Mouse (Mus musculus) ES-Bruce4 (cell line): ENCODE measurements around the gene Plch1. TPM values are rescaled to one million over a fixed set of nuclear protein-coding genes. Genes with fewer than 3 reads are reported as not detected.
A peak's percentile ranks its signal among the peaks of the same experiment; 100 is the strongest.

Experiments
- H3K27ac ChIP-seq: 2 replicates; pipeline ENCODE4 v1.5.1; 2012; ENCODE audit warnings: low read length, inconsistent platforms; ENCODE audit not compliant: insufficient read depth
- H3K27me3 ChIP-seq: 2 replicates; pipeline ENCODE4 v1.6.1; 2012; ENCODE audit warnings: mild to moderate bottlenecking, low read length, inconsistent platforms; ENCODE audit not compliant: control insufficient read depth, poor library complexity, insufficient read depth, severe bottlenecking
- H3K36me3 ChIP-seq: 2 replicates; pipeline ENCODE4 v1.6.1; 2012; ENCODE audit warnings: inconsistent platforms, mild to moderate bottlenecking, low read length, moderate library complexity; ENCODE audit not compliant: control insufficient read depth, poor library complexity, insufficient read depth, severe bottlenecking
- H3K4me1 ChIP-seq: one replicate; pipeline ENCODE4 v1.8.1; 2011; ENCODE audit warnings: low read length; ENCODE audit not compliant: control insufficient read depth, insufficient read depth
- H3K4me3 ChIP-seq: 2 replicates; pipeline ENCODE4 v1.5.1; 2011; ENCODE audit warnings: low read depth, mild to moderate bottlenecking, low read length
- H3K9ac ChIP-seq: 2 replicates; pipeline ENCODE4 v1.6.1; 2012; ENCODE audit warnings: low read depth, mild to moderate bottlenecking, inconsistent platforms; ENCODE audit not compliant: poor library complexity, severe bottlenecking
- H3K9me3 ChIP-seq: replicated peaks from 2 replicates; pipeline ENCODE4 v1.6.1; 2012; ENCODE audit warnings: mild to moderate bottlenecking, low read length, inconsistent platforms; ENCODE audit not compliant: control insufficient read depth, poor library complexity, insufficient read depth, severe bottlenecking
- CTCF ChIP-seq: IDR thresholded peaks from one replicate; pipeline ENCODE4 v1.8.1; 2011; ENCODE audit warnings: low read depth, low read length
- EP300 ChIP-seq: IDR thresholded peaks from 2 replicates; pipeline ENCODE4 v1.6.1; 2011; ENCODE audit warnings: low read depth, low read length; ENCODE audit not compliant: insufficient read depth
- POLR2A ChIP-seq: IDR thresholded peaks from one replicate; pipeline ENCODE4 v1.8.1; 2011; ENCODE audit warnings: low read length; ENCODE audit not compliant: insufficient read depth
- polyA plus RNA-seq: library from polyadenylated mRNA; stranded (reverse); fragments of >200 nt; gene quantifications from 2 replicates; pipeline ENCODE4 v1.2.4, GENCODE M21; 2011; ENCODE audit warnings: low read depth; ENCODE audit not compliant: missing spikeins, insufficient read depth, insufficient read length

Gene Plch1
- polyA plus RNA-seq, 1 experiment = 6.8 TPM

DNA sequence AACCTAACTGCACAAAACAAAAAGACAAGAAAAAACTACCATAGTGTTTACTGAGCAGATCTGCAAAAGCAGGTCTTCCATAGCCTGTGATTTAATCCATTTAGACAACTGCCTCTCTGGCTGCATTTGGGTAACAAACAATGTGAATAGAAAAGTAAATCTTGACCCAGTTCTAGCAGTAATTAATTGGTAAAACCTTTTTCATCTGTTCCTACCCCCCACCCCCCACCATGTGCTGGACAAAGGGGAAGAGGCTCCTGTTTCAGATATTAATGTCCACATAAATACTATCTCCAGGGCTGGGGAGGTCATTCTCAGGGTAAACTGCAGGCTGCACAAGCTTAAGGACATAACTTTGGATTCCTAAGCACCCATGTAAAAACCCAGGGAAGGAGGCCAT, 63.5 kb downstream of the Plch1 start:
- Histone ChIP-seq H3K9me3 (no peaks in the 10 kb centered on the region), H3K9ac (no peak overlapping the region), H3K4me3 (no peak overlapping the region), H3K27me3 (no peaks in the 10 kb centered on the region), H3K4me1 (no peaks in the 10 kb centered on the region), H3K36me3 (no peaks in the 10 kb centered on the region), H3K27ac (no peak overlapping the region)
- no peak for TF ChIP-seq EP300
- TF ChIP-seq CTCF = no peak
- no peak for TF ChIP-seq POLR2A

DNA sequence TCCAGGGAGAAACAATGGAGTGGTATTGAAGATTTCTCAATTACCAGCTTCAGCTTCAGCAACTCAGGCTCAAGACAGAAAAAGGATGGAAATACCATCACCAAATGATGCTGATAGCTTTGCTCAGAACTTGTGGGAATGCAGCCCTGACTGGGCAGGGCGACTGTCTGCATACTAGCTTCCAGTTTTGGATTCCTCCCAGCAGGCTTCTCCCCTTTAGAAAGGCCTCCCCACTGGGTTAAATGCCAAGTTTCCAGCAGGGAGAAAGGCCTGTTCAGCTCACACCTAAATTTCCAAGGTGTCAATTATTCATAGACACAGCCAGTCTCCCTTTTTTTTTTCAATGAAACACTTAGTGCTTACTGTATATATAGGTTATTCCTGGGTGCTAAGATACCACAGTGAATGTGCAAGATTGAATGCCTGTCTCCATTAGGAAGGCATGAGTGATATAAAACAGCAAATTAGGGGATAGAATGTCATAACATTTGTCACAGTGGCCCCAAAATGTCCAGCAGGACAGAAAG, 75.3 kb downstream of the Plch1 start:
- Histone ChIP-seq H3K4me3 (no peak overlapping the region), H3K27ac (peak overlapping the region; percentile 24; the same call in 1 of the 2 replicates), H3K9me3 (no peaks in the 10 kb centered on the region), H3K4me1 (no peaks in the 10 kb centered on the region), H3K36me3 (no peaks in the 10 kb centered on the region), H3K9ac (no peak overlapping the region), H3K27me3 (no peaks in the 10 kb centered on the region)
- TF ChIP-seq POLR2A (no peak), EP300 (no peak), CTCF (no peak)

DNA sequence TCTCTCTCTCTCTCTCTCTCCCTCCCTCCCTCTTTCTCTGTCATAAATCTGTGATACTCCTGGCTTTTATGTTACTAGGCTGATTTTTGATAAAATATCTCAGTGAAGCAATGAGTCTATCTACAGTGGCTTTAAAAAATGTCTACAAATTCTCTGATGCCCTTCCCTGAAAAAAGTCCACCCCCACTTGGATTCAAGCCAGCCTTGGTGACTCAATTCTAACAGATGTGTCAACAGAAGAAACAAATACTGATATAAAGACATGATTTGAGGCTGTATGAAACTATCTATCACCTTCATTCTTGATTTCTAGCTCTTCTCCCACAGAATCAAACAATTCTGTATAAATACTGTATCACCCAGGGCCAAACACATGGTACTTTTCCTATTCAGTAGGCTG, 76.6 kb downstream of the Plch1 start:
- H3K36me3 ChIP-seq = no peaks in the 10 kb centered on the region
- no peak overlapping the region for H3K27ac ChIP-seq
- H3K27me3 ChIP-seq = no peaks in the 10 kb centered on the region
- no peak overlapping the region for H3K9ac ChIP-seq
- H3K4me1 ChIP-seq = no peaks in the 10 kb centered on the region
- no peaks in the 10 kb centered on the region for H3K9me3 ChIP-seq
- H3K4me3 ChIP-seq = no peak overlapping the region
- TF ChIP-seq CTCF (no peak), POLR2A (no peak), EP300 (no peak)

DNA sequence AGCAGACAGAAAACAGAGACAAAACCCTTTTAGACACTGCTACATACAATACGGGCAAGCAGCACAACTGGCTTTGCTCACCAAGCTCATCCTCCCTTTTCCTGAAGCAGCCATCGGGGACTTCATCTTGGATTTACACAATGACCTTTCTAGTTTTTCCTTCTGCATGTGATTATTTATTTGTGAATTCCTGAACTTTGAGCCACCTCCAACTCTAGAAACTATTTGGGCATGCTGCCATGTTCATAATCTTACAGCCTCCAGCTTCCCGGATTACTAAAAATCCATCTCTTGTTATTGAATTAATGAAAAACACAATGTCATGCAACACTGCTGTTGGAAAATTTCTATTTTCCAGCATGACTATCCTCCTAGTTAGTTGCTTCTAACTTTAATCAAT, 84.1 kb downstream of the Plch1 start:
- H3K27me3 ChIP-seq = no peaks in the 10 kb centered on the region
- TF ChIP-seq POLR2A (no peak), EP300 (no peak), CTCF (no peak)
- H3K27ac ChIP-seq = no peak overlapping the region

DNA sequence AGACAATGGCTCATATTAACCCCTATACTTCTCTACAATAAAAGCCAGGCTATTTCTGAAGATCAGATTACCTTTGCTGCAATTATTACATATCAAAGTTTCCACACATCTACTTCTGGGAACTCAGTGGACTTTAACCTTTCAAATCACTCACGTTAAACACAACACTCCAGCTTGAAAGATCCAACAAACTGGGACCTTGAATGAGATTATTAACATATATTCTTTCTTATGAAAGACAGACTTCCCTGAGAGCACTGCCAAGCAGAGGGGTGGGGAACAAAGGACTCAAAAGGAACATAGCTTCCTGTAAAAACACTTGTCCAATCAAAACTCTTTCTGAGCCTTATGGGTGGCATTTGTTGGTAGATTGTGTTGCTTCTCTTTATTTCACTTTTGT, 85.1 kb downstream of the Plch1 start:
- no peak overlapping the region for H3K9ac ChIP-seq
- TF ChIP-seq EP300 (no peak), POLR2A (no peak), CTCF (no peak)
- no peaks in the 10 kb centered on the region for H3K36me3 ChIP-seq
- H3K27ac ChIP-seq = no peak overlapping the region
- H3K27me3 ChIP-seq = no peaks in the 10 kb centered on the region
- no peaks in the 10 kb centered on the region for H3K9me3 ChIP-seq
- H3K4me3 ChIP-seq = no peak overlapping the region
- H3K4me1 ChIP-seq = no peaks in the 10 kb centered on the region

More for the DNA sequence above, 84.1 kb downstream of the Plch1 start:
- H3K4me1 ChIP-seq = no peaks in the 10 kb centered on the region
- H3K36me3 ChIP-seq = no peaks in the 10 kb centered on the region
- no peak overlapping the region for H3K4me3 ChIP-seq
- no peak overlapping the region for H3K9ac ChIP-seq
- H3K9me3 ChIP-seq = no peaks in the 10 kb centered on the region

DNA sequence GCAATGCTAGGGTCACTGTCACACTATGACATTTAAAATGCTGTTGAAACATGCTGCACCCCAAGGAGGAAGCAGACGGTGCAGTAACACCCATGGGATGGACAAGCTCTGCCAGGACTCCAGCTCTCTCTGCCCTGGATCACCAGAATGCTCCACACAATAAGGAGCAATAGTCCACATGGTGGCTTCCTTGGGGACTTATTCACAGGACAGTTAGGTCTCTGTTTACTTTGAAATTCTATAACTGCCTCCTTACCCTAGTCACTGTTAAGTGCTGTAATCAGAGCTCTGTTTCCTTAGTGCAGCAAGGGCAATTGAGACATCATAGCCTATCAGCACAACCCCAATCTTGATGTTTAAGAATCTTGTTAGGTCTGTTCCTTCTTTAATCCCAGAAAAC, 92.4 kb downstream of the Plch1 start:
- Histone ChIP-seq H3K36me3 (no peaks in the 10 kb centered on the region), H3K27ac (no peak overlapping the region), H3K4me3 (no peak overlapping the region), H3K9ac (no peak overlapping the region), H3K27me3 (no peaks in the 10 kb centered on the region), H3K9me3 (no peaks in the 10 kb centered on the region), H3K4me1 (no peaks in the 10 kb centered on the region)
- no peak for TF ChIP-seq EP300
- TF ChIP-seq POLR2A = no peak
- TF ChIP-seq CTCF = no peak

DNA sequence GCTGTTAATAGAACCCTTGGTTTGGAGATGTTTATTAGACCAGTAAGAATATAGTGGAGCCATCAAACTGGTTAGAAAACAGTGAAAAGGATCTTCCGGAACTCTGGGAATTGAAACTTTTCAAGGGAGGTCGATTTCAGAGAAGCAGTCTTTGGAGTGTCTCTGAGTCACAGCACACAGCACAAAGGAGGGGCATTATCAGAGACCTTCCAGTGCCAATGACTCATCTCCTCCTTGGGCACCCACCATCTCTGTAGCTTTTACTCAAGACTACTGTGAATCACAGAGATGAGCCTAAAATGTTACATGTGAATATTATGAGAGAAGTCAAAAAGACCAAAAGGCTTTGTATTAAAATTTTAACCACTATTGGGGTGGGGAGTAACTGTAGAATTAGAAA, 93.8 kb downstream of the Plch1 start:
- Histone ChIP-seq H3K9ac (no peak overlapping the region), H3K27ac (no peak overlapping the region), H3K27me3 (no peaks in the 10 kb centered on the region), H3K4me1 (no peaks in the 10 kb centered on the region), H3K4me3 (no peak overlapping the region), H3K36me3 (no peaks in the 10 kb centered on the region), H3K9me3 (no peaks in the 10 kb centered on the region)
- no peak for TF ChIP-seq CTCF
- no peak for TF ChIP-seq POLR2A
- no peak for TF ChIP-seq EP300
